Mouse (Mus musculus): ENCODE results near the gene Acyp1.

DNA sequence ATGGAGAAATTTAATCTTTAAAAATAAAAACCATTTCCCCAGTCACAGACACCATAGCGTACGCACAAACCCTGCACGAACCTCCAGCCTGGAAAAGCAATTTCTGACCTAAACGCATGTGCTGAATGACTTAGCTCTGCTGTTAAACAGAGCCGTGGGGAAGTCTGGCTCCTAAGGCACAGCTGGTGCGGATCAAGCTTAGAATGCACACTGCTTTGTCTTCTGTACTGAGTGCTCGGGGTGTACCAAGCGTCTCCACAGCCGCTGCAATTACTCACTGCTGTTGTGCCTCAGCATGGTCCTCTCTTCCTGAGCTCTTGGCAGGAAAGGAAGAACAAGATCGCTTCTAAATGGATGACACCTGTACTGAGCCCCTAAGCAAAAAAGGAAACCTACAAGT, 25.7 kb downstream of the Acyp1 start:
- TF ChIP-seq ZC3H11A (IDR thresholded peaks at IDR 0.05; ENCODE audit: borderline replicate concordance, low read depth, low read length) (no peak), HCFC1 (IDR thresholded peaks at IDR 0.05; ENCODE audit: borderline replicate concordance, insufficient read depth, low read length) (no peak)

All from ES-E14 (cell line).